In the genomic region with DNA sequence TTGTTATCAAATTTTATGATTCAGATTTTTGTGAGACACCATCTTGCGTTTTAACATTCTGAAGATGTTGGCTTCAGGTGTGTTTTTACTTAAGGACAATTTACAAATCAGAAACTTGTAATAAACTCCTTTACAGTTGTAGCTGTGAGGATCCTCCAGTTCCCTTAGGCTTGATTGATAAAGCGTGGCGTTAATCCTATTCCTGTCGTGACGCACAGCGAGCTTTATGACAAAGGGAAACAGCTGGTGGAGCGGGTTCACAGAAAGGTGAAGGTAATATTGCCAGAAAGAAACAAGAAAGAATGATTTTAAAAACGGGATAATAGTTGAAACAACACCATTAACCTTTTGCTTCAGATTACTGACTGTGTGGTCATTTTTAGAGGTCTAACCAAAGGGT, we compare ENCODE assay signal across 23 mouse cellular contexts.
DNase-seq lines count a peak whose midpoint lies in the region; ATAC-seq lines count a peak whose summit lies in the region.
"Had no signal": no experiment of that assay in that cellular context is flagged by ENCODE, and none has a peak within 500 bp of the region (broad histone marks: within the 10 kb centered on the region; RNA-seq: fewer than 3 reads in every experiment).

No protein-coding gene starts in this region.

- H3K4me3 ChIP-seq in kidney, embryonic 14.5 days (ENCODE audit: low read length) = no peak overlapping the region
- H3K4me3 ChIP-seq in limb, embryonic 13.5 days = no peak overlapping the region
- no peak overlapping the region for H3K4me3 ChIP-seq in limb, embryonic 10.5 days
- no peak overlapping the region for H3K4me3 ChIP-seq in stomach, embryonic 16.5 days (replicated peaks; ENCODE audit: low read length)
- no peak overlapping the region for H3K4me3 ChIP-seq in intestine, embryonic 15.5 days (replicated peaks)
- H3K4me3 ChIP-seq: embryonic facial prominence, embryonic 13.5 days; forebrain, embryonic 13.5 days; heart, embryonic 10.5 days; hindbrain, embryonic 15.5 days; left cerebral cortex, adult 2 months; liver, embryonic 15.5 days; neural tube, embryonic 12.5 days had no signal

- peak overlapping the region; percentile 9; the same call in 1 of the 2 replicates for H3K4me2 ChIP-seq in kidney, embryonic 14.5 days (replicated peaks; ENCODE audit: low read depth, low read length)
- H3K4me2 ChIP-seq in limb, embryonic 13.5 days (replicated peaks) = 0 out of 2 replicates have a peak overlapping the region, but pooled peaks have one; percentile 12
- H3K4me2 ChIP-seq in stomach, embryonic 16.5 days (ENCODE audit: low read depth, low read length) = 0 out of 2 replicates have a peak overlapping the region, but pooled peaks have one; percentile 12
- H3K4me2 ChIP-seq in intestine, embryonic 15.5 days (replicated peaks) = no peak overlapping the region
- H3K4me2 ChIP-seq: embryonic facial prominence, embryonic 13.5 days; forebrain, embryonic 13.5 days; hindbrain, embryonic 15.5 days; liver, embryonic 15.5 days; midbrain, embryonic 11.5 days; neural tube, embryonic 12.5 days had no signal

- 17% methylated on average over 8 of the region's 8 CpGs for WGBS in kidney, embryonic 14.5 days
- WGBS in limb, embryonic 13.5 days = 23% methylated on average over 8 of the region's 8 CpGs
- 52% methylated on average over 8 of the region's 8 CpGs for WGBS in limb, embryonic 10.5 days
- WGBS in stomach, embryonic 16.5 days = 37% methylated on average over 8 of the region's 8 CpGs
- 41% methylated on average over 8 of the region's 8 CpGs for WGBS in intestine, embryonic 15.5 days

- H3K27ac ChIP-seq in kidney, embryonic 14.5 days (ENCODE audit: low read depth, low read length) = no peak overlapping the region
- no peak overlapping the region for H3K27ac ChIP-seq in limb, embryonic 13.5 days
- no peak overlapping the region for H3K27ac ChIP-seq in limb, embryonic 10.5 days
- no peak overlapping the region for H3K27ac ChIP-seq in stomach, embryonic 16.5 days (ENCODE audit: low read length)
- H3K27ac ChIP-seq in intestine, embryonic 15.5 days = no peak overlapping the region
- H3K27ac ChIP-seq: embryonic facial prominence, embryonic 13.5 days; forebrain, embryonic 13.5 days; heart, embryonic 10.5 days; hindbrain, embryonic 15.5 days; left cerebral cortex, adult 2 months; liver, embryonic 15.5 days; macrophage; neural tube, embryonic 12.5 days had no signal

- H3K4me1 ChIP-seq in kidney, embryonic 14.5 days (ENCODE audit: control insufficient read depth, insufficient read depth, low read length) = peaks cover 4% of the 10 kb centered on the region; the same call in 1 of the 2 replicates
- peaks cover 9% of the 10 kb centered on the region for H3K4me1 ChIP-seq in limb, embryonic 13.5 days
- peaks cover 10% of the 10 kb centered on the region for H3K4me1 ChIP-seq in limb, embryonic 10.5 days
- 0 out of 2 replicates have a peak, but pooled peaks cover 4% of the 10 kb centered on the region for H3K4me1 ChIP-seq in stomach, embryonic 16.5 days (ENCODE audit: control insufficient read depth, insufficient read depth, low read length)
- H3K4me1 ChIP-seq in intestine, embryonic 15.5 days (replicated peaks) = no peaks in the 10 kb centered on the region
- H3K4me1 ChIP-seq: embryonic facial prominence, embryonic 13.5 days; forebrain, embryonic 13.5 days; heart, embryonic 10.5 days; hindbrain, embryonic 15.5 days; liver, embryonic 15.5 days; neural tube, embryonic 12.5 days had no signal

- no peaks in the 10 kb centered on the region for H3K27me3 ChIP-seq in kidney, embryonic 14.5 days (ENCODE audit: control insufficient read depth, insufficient read depth, low read length)
- H3K27me3 ChIP-seq in limb, embryonic 13.5 days = no peaks in the 10 kb centered on the region
- no peaks in the 10 kb centered on the region for H3K27me3 ChIP-seq in limb, embryonic 10.5 days (ENCODE audit: low read depth, poor library complexity, severe bottlenecking)
- no peaks in the 10 kb centered on the region for H3K27me3 ChIP-seq in stomach, embryonic 16.5 days (ENCODE audit: control insufficient read depth, insufficient read depth, low read length)
- H3K27me3 ChIP-seq in intestine, embryonic 15.5 days (replicated peaks) = no peaks in the 10 kb centered on the region
- H3K27me3 ChIP-seq: embryonic facial prominence, embryonic 13.5 days; forebrain, embryonic 13.5 days; hindbrain, embryonic 15.5 days; liver, embryonic 15.5 days; neural tube, embryonic 12.5 days had no signal

- DNase-seq in kidney, adult 18-20 months = no peak
- DNase-seq in limb, embryonic 10.5 days (ENCODE audit: low spot score) = no peak
- DNase-seq in forelimb bud, embryonic 11.5 days (ENCODE audit: low read depth, low spot score) = peak; percentile 10
- DNase-seq: adrenal gland, postnatal 36 days; cerebellum, adult 9-10 months; gastrocnemius, postnatal 10 days; heart, postnatal 4 days; liver had no signal

- no peak overlapping the region for H3K9ac ChIP-seq in kidney, embryonic 14.5 days (ENCODE audit: low read depth, low read length)
- no peak overlapping the region for H3K9ac ChIP-seq in limb, embryonic 13.5 days
- H3K9ac ChIP-seq in stomach, embryonic 16.5 days (ENCODE audit: low read length) = no peak overlapping the region
- no peak overlapping the region for H3K9ac ChIP-seq in intestine, embryonic 15.5 days
- H3K9ac ChIP-seq: embryonic facial prominence, embryonic 13.5 days; forebrain, embryonic 13.5 days; hindbrain, embryonic 15.5 days; liver, embryonic 15.5 days; neural tube, embryonic 12.5 days had no signal

- no peak for ATAC-seq in kidney, embryonic 14.5 days (ENCODE audit: low FRiP score, low TSS enrichment)
- ATAC-seq in limb, embryonic 13.5 days (ENCODE audit: low FRiP score, low read depth) = no peak
- ATAC-seq in stomach, embryonic 16.5 days (ENCODE audit: insufficient read depth, low FRiP score) = no peak
- ATAC-seq in intestine, embryonic 15.5 days = no peak
- ATAC-seq: forebrain, embryonic 13.5 days; lung, postnatal 0 days; Patski had no signal

- H3K36me3 ChIP-seq in kidney, embryonic 14.5 days (ENCODE audit: control insufficient read depth, insufficient read depth, low read length) = no peaks in the 10 kb centered on the region
- H3K36me3 ChIP-seq in limb, embryonic 13.5 days = no peaks in the 10 kb centered on the region
- H3K36me3 ChIP-seq in limb, embryonic 10.5 days = no peaks in the 10 kb centered on the region
- no peaks in the 10 kb centered on the region for H3K36me3 ChIP-seq in stomach, embryonic 16.5 days (ENCODE audit: control insufficient read depth, insufficient read depth, low read length)
- no peaks in the 10 kb centered on the region for H3K36me3 ChIP-seq in intestine, embryonic 15.5 days
- H3K36me3 ChIP-seq: embryonic facial prominence, embryonic 13.5 days; heart, embryonic 10.5 days; hindbrain, embryonic 15.5 days; liver, embryonic 15.5 days; neural tube, embryonic 12.5 days had no signal

- H3K9me3 ChIP-seq in kidney, embryonic 14.5 days (ENCODE audit: control insufficient read depth, low read length) = no peaks in the 10 kb centered on the region
- no peaks in the 10 kb centered on the region for H3K9me3 ChIP-seq in limb, embryonic 13.5 days
- H3K9me3 ChIP-seq in limb, embryonic 10.5 days (replicated peaks) = no peaks in the 10 kb centered on the region
- H3K9me3 ChIP-seq in stomach, embryonic 16.5 days (replicated peaks; ENCODE audit: control insufficient read depth, low read length) = no peaks in the 10 kb centered on the region
- no peaks in the 10 kb centered on the region for H3K9me3 ChIP-seq in intestine, embryonic 15.5 days
- H3K9me3 ChIP-seq: embryonic facial prominence, embryonic 13.5 days; forebrain, embryonic 13.5 days; heart, embryonic 10.5 days; hindbrain, embryonic 15.5 days; liver, embryonic 15.5 days; neural tube, embryonic 12.5 days had no signal
